Comparison of ENCODE assay signal across 8 mouse cellular contexts in genomic region chr7:28168320-28169115, GRCm38 (mm10). TPM values are rescaled to one million over a fixed set of nuclear protein-coding genes. Genes with fewer than 3 reads are reported as not detected.
DNase-seq lines count a peak whose midpoint lies in the region; ATAC-seq lines count a peak whose summit lies in the region.

No protein-coding gene starts in this region.

- peak overlapping the region; percentile 86 for H3K4me2 ChIP-seq in hindbrain, embryonic 13.5 days

- 10% methylated on average over 9 of the region's 9 CpGs for WGBS in hindbrain, embryonic 13.5 days

- H3K36me3 ChIP-seq in hindbrain, embryonic 13.5 days, result no peaks in the 10 kb centered on the region

- ATAC-seq in hindbrain, embryonic 13.5 days (ENCODE audit: low FRiP score), result peak; percentile 18; the same call in 1 of the 2 replicates

- DNase-seq in R1 (ENCODE audit: low read depth, low spot score), result peak; percentile 88
- peak; percentile 46 for DNase-seq in cerebellum, adult 8-10 months
- DNase-seq in forelimb bud, embryonic 11.5 days (ENCODE audit: low read depth, low spot score), result peak; percentile 70
- DNase-seq in layer of hippocampus, postnatal 10 days (ENCODE audit: low spot score in 2 of 2), result peak; percentile 64 to 72
- DNase-seq in lung, postnatal 4 days, result peak; percentile 76 to 84
- peak; percentile 77 for DNase-seq in retina, postnatal 1 day
- DNase-seq in urinary bladder, postnatal 36 days (ENCODE audit: low spot score in 2 of 2), result peak; percentile 59 to 69

- H3K4me1 ChIP-seq in hindbrain, embryonic 13.5 days (replicated peaks), result peaks cover 32% of the 10 kb centered on the region

- no peaks in the 10 kb centered on the region for H3K9me3 ChIP-seq in hindbrain, embryonic 13.5 days

- H3K27me3 ChIP-seq in hindbrain, embryonic 13.5 days, result no peaks in the 10 kb centered on the region

- peak overlapping the region; percentile 87 for H3K27ac ChIP-seq in hindbrain, embryonic 13.5 days

- peak overlapping the region; percentile 69 for H3K4me3 ChIP-seq in hindbrain, embryonic 13.5 days

- H3K9ac ChIP-seq in hindbrain, embryonic 13.5 days, result peak overlapping the region; percentile 86

RNA-seq across cellular contexts. Expression of gene Fbl, which starts 1.0 kb away (rescaled TPM):
- 84.2 and 92.0 TPM in 2 replicates for polyA plus RNA-seq in hindbrain, embryonic 13.5 days (2015; fragmentation: Nextera tagmentation; extraction: Ambion mirVana)
- 10 to 100 TPM; 69.3 to 77.2 TPM for total RNA-seq in layer of hippocampus, postnatal 10 days (2021)

RNA-seq across cellular contexts. Expression of gene Dyrk1b, which starts 10.8 kb away (rescaled TPM):
- polyA plus RNA-seq in hindbrain, embryonic 13.5 days (2015; fragmentation: Nextera tagmentation; extraction: Ambion mirVana), result 15.1 and 16.3 TPM in 2 replicates
- 10 to 100 TPM; 31.6 to 35.6 TPM for total RNA-seq in layer of hippocampus, postnatal 10 days (2021)

RNA-seq across cellular contexts. Expression of gene 9530053A07Rik, which starts 39.3 kb away (rescaled TPM):
- 0.06 and 0.16 TPM in 2 replicates for polyA plus RNA-seq in hindbrain, embryonic 13.5 days (2015; fragmentation: Nextera tagmentation; extraction: Ambion mirVana)
- total RNA-seq in layer of hippocampus, postnatal 10 days (2021), result under 1 TPM; 0.04 to 0.09 TPM

Comparison
In these comparisons a context has a peak if more than half of its experiments do, and no peak if none do; other contexts are left out.
1. Peak in every context shown above with its lines: DNase-seq, ATAC-seq, H3K4me3 ChIP-seq and H3K27ac ChIP-seq.